Mouse (Mus musculus): ENCODE measurements around the gene Zfand2b.

DNA sequence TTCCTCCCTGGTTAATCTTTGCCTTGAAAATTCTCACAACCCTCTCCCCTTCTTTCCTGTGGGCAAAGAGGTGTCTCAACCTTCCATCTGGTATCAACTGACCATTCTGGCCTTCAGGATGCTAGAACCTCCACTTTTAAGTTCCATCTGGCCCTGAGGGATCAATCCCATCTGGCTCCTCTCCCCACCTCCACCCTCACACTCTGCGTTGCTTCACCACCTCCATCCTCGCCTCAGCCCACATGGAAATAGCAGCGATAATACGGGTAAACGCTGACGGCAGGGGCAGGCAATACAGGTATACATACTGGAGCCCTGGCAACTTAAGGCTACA lies 49.4 kb downstream of the Zfand2b start:
- TF ChIP-seq CTCF (IDR thresholded peaks at IDR 0.05; ENCODE audit: low read depth) (no peak), EP300 (optimal IDR thresholded peaks at IDR 0.05) (no peak)
